Mouse (Mus musculus): ENCODE results near the gene Mef2d. TPM values are rescaled to one million over a fixed set of nuclear protein-coding genes. Genes with fewer than 3 reads are reported as not detected.

Mef2d gene
- polyA plus RNA-seq, 1 experiment: 60.2 TPM

DNA sequence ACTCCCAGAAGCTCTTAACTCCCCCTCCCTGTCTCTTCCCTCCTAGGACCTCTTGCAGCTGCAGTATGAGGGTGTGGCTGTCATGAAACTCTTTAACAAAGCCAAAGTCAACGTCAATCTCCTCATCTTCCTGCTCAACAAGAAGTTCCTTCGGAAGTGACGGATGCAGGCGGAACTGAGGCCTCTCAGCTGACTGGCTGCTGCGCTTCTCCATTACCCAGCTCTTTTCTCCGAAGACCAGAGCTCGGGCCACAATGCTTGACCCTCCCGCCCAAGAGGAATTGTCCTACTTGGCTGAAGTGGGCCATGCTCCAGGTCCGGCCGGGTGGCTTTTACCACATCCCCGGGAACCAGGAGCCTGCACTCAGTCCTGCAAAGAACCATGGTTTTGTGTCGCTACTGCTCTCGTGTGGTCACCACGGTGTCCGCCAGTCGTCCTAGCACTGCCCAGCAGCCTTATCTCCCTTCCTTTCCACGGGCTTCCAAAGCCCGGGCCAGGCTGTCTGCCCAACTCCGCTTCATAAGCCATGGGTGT, 22.0 kb upstream of the Mef2d start:
- H3K9me3 ChIP-seq: no peaks in the 10 kb centered on the region
- H3K36me3 ChIP-seq (replicated peaks; ENCODE audit: low read length): peaks cover 55% of the 10 kb centered on the region
- H3K4me1 ChIP-seq: peaks cover 11% of the 10 kb centered on the region
- peak overlapping the region; percentile 36 for H3K4me3 ChIP-seq (replicated peaks)
- TF ChIP-seq FLI1 (IDR thresholded peaks at IDR 0.05; ENCODE audit: low read length) (no peak), GATA1 (IDR thresholded peaks at IDR 0.05; ENCODE audit: borderline replicate concordance, low read length) (no peak)
- no peaks in the 10 kb centered on the region for H3K27me3 ChIP-seq (replicated peaks)

DNA sequence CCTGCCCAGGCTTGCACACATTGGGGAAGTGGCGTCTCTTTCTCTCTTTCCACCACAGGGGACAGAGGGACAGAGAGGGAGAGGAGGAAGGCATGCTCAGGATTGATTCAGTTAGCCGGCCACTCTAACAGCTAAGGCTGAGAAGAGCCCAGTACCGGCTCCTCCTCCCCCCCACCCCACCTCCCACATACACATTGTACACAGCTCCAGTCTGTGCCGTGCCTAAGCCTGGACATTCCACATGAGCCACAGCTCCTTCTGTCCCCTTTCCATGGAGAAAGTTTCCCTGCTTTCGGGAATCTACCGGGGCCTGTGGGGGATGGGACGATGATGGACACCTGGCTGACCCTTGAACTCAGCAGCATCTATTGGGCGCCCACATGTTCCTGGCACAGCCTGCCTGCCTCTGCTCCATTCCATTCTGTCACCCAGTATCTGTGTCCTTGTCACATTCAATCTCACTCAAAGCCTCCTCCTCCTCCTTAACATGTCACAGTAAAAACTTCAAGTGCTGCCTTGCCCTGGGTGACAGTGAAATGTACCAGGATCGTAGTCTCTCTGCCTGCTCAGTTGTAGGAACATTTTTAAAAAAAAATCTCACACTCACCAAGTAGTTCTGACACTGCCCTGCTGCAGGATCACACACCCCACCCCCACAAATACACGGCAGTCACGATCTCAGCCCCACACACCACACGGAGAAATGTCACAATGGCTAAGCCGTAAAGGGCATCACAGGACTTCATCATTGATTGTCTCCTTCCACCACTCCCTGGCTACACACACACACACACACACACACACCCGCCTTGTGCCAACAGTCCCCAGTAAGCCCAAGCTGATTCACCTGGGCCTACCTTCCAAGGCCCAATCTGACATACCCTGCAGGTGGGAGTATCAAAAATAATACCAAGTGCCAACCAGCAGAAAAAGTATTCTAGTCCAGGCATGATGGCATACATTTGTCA, 20.7 kb upstream of the Mef2d start:
- no peaks in the 10 kb centered on the region for H3K27me3 ChIP-seq (replicated peaks)
- H3K4me3 ChIP-seq (replicated peaks): no peak overlapping the region
- H3K9me3 ChIP-seq: no peaks in the 10 kb centered on the region
- TF ChIP-seq GATA1 (IDR thresholded peaks at IDR 0.05; ENCODE audit: borderline replicate concordance, low read length): no peak
- no peak for TF ChIP-seq FLI1 (IDR thresholded peaks at IDR 0.05; ENCODE audit: low read length)
- peaks cover 44% of the 10 kb centered on the region for H3K36me3 ChIP-seq (replicated peaks; ENCODE audit: low read length)
- peaks cover 11% of the 10 kb centered on the region for H3K4me1 ChIP-seq

DNA sequence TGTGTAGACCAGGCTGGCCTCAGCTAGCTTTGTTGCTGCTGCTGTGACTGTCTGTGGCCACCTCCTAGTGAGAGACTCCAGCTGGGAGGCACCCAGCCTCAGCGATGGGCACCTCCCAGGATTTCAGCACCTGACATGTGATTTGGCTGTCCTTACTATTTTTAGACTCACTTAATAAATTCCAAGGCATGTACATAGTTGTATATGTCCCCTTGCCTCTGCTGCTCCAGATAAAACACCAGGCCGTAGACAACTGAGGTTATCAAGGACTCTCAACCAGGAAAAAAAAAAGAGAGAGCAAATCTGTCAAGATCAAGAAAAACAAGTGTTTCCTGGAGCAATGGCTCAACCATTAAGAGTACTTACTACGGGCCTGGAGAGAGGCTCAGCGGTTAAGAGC, 17.0 kb upstream of the Mef2d start:
- H3K4me3 ChIP-seq (replicated peaks): no peak overlapping the region
- H3K36me3 ChIP-seq (replicated peaks; ENCODE audit: low read length): peaks cover 12% of the 10 kb centered on the region

DNA sequence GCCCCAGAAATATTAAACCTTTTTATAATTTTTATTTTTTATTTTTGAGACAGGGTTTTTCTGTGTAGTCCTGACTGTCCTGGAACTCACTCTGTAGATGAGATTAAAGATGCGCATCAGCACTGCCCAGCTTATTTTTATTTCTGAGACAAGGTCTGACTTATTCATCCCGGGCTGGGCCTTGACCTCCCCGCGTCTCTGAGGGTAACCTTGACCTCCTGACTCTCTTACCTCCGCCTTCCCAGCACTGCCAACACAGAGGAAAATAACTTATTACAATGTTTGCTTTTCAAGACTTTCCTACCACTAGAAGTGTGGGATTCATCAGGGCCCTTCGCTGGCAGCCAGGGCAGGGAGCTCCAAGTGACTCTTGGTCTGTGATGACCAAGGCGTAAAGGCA, 16.0 kb upstream of the Mef2d start:
- Histone ChIP-seq H3K4me1 (peaks cover 15% of the 10 kb centered on the region), H3K36me3 (replicated peaks; ENCODE audit: low read length) (peaks cover 3% of the 10 kb centered on the region), H3K4me3 (replicated peaks) (no peak overlapping the region), H3K27me3 (replicated peaks) (no peaks in the 10 kb centered on the region), H3K9me3 (no peaks in the 10 kb centered on the region)
- TF ChIP-seq GATA1 (IDR thresholded peaks at IDR 0.05; ENCODE audit: borderline replicate concordance, low read length) (no peak), FLI1 (IDR thresholded peaks at IDR 0.05; ENCODE audit: low read length) (no peak)

More for the DNA sequence above, 17.0 kb upstream of the Mef2d start:
- H3K9me3 ChIP-seq: no peaks in the 10 kb centered on the region
- no peak for TF ChIP-seq FLI1 (IDR thresholded peaks at IDR 0.05; ENCODE audit: low read length)
- TF ChIP-seq GATA1 (IDR thresholded peaks at IDR 0.05; ENCODE audit: borderline replicate concordance, low read length): no peak
- no peaks in the 10 kb centered on the region for H3K27me3 ChIP-seq (replicated peaks)
- H3K4me1 ChIP-seq: peaks cover 20% of the 10 kb centered on the region

DNA sequence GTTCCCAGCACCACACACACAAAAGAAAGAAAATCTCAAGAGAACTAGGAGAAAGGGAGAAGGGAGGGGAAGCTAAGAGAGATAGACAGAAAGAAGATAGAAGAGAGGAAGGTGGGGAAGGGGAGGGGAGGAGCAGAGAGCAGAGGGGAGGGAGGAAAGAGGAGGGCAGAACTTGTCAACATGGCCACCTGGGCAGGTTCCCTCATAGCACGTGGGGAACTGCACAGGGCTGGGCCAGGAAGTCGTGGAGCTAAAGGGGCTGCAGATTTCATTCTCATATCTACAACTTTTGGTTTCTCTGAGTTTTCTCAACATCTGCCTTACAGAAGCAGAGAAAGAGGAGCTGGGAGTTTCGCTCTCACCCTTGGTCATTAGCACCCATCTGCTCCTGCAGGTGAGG, 14.5 kb upstream of the Mef2d start:
- TF ChIP-seq GATA1 (IDR thresholded peaks at IDR 0.05; ENCODE audit: borderline replicate concordance, low read length) (no peak), FLI1 (IDR thresholded peaks at IDR 0.05; ENCODE audit: low read length) (no peak)
- Histone ChIP-seq H3K27me3 (replicated peaks) (no peaks in the 10 kb centered on the region), H3K9me3 (no peaks in the 10 kb centered on the region), H3K36me3 (replicated peaks; ENCODE audit: low read length) (no peaks in the 10 kb centered on the region), H3K4me1 (peaks cover 23% of the 10 kb centered on the region), H3K4me3 (replicated peaks) (no peak overlapping the region)

DNA sequence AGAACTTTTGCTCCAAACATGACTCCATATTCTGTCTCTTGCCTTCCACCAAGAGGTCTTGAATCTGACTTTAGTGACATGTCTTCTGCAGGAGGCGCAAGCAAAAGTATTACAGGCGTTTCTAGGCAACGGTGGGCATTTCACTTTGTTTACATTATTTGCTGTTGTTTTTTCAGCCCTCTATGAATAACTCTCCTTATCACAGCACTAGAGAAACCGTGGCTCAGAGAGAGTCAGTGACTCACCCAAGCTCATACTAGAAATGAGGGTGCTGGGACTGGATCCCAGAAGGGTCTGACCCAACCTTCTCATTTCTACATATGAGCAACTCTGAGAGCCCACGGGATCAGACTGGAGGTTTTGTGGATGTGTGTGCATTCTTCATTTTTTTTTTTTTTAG, 14.1 kb upstream of the Mef2d start:
- TF ChIP-seq GATA1 (IDR thresholded peaks at IDR 0.05; ENCODE audit: borderline replicate concordance, low read length): no peak
- TF ChIP-seq FLI1 (IDR thresholded peaks at IDR 0.05; ENCODE audit: low read length): no peak
- H3K36me3 ChIP-seq (replicated peaks; ENCODE audit: low read length): no peaks in the 10 kb centered on the region
- peaks cover 27% of the 10 kb centered on the region for H3K4me1 ChIP-seq
- no peaks in the 10 kb centered on the region for H3K27me3 ChIP-seq (replicated peaks)
- no peak overlapping the region for H3K4me3 ChIP-seq (replicated peaks)
- H3K9me3 ChIP-seq: no peaks in the 10 kb centered on the region

DNA sequence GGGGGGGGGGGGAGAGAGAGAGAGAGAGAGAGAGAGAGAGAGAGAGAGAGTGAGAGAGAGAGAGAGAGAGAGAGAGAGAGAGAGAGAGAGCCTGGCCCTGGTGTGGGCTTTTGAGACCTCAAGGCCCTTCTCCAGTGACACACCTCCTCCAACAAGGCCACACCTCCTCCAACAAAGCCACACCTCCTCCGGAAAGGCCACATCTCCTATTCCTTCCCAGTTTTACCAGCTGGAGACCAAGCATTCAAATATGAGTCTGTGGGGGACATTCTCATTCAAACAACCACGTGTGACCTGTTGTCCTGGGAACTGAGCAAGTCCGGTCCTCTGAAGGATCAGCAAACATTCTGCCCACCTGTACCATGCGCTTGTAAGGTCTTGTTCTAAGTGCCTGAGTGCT, 13.2 kb upstream of the Mef2d start:
- Histone ChIP-seq H3K4me3 (replicated peaks) (no peak overlapping the region), H3K27me3 (replicated peaks) (no peaks in the 10 kb centered on the region), H3K36me3 (replicated peaks; ENCODE audit: low read length) (no peaks in the 10 kb centered on the region), H3K4me1 (peaks cover 33% of the 10 kb centered on the region), H3K9me3 (no peaks in the 10 kb centered on the region)
- TF ChIP-seq FLI1 (IDR thresholded peaks at IDR 0.05; ENCODE audit: low read length) (no peak), GATA1 (IDR thresholded peaks at IDR 0.05; ENCODE audit: borderline replicate concordance, low read length) (no peak)

DNA sequence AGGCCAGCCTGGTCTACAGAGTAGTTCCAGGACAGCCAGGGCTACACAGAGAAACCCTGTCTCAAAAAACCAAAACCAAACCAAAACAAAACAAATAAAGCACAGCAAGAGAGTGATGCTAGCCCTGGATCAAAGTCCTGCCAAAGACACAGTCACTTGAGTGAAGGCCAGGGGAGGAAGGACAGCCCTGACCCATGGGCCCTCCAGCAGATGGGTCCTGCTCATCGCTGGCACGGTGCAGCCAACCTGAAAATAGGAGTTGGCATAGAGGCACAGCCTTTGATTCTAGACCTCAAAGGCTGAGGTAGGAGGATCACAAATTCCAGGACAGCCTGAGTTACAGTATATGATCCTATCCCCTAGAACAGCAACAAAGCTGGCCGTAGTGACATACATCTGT, 11.1 kb upstream of the Mef2d start:
- TF ChIP-seq FLI1 (IDR thresholded peaks at IDR 0.05; ENCODE audit: low read length) (no peak), GATA1 (IDR thresholded peaks at IDR 0.05; ENCODE audit: borderline replicate concordance, low read length) (no peak)
- Histone ChIP-seq H3K36me3 (replicated peaks; ENCODE audit: low read length) (no peaks in the 10 kb centered on the region), H3K9me3 (0 out of 2 replicates have a peak, but pooled peaks cover 4% of the 10 kb centered on the region), H3K4me3 (replicated peaks) (no peak overlapping the region), H3K27me3 (replicated peaks) (no peaks in the 10 kb centered on the region), H3K4me1 (peaks cover 40% of the 10 kb centered on the region)

DNA sequence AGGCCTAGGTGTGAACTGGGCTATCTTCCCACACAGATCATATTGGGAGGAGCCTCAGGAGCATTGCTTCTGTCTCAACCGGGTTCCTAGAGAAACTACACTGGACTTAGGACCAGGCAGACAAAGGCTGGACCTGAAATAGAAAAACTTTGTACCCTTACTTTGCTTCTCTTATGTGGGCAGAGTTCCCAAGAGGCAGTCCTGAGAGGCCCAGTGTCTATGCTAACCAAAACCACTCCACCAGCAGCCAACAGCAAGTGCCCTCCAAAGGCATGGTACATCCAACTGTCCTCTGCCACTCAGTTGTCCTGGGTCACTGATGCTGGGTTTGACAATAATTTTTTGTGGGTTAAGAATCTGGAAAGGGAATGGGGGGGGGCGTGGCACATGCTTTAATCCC, 9.7 kb upstream of the Mef2d start:
- Histone ChIP-seq H3K4me1 (peaks cover 46% of the 10 kb centered on the region), H3K4me3 (replicated peaks) (no peak overlapping the region), H3K36me3 (replicated peaks; ENCODE audit: low read length) (no peaks in the 10 kb centered on the region), H3K27me3 (replicated peaks) (no peaks in the 10 kb centered on the region), H3K9me3 (0 out of 2 replicates have a peak, but pooled peaks cover 4% of the 10 kb centered on the region)
- TF ChIP-seq FLI1 (IDR thresholded peaks at IDR 0.05; ENCODE audit: low read length): no peak
- TF ChIP-seq GATA1 (IDR thresholded peaks at IDR 0.05; ENCODE audit: borderline replicate concordance, low read length): no peak

DNA sequence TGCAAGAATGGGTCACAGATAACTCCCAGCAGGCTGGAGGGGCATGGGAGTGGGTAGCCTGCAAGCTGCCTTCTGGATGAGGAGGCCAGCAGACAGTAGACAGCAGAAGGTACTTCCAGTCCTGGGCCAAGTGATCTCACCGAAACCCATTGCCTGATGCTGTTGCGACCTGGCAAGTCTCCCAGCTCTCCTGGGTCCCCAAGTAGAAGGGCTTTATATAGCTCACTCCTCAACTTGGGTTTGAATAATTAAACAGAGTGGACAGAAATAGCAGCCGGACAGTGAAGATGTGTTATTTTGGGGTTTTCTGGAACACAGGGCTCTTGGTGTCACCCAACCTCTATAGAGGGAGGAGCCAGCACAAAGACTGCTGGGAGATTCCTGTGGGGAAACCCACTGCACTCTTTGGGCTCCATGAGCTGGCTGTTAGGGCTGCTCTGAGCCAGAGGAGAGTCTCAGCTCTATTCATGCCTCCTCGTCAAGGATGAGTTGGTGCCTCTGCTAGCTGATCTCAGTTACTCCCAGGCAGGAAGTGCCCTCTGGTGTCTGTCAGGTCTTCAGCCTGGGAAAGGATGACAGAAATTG, 8.9 kb upstream of the Mef2d start:
- H3K4me1 ChIP-seq: peaks cover 42% of the 10 kb centered on the region
- no peaks in the 10 kb centered on the region for H3K36me3 ChIP-seq (replicated peaks; ENCODE audit: low read length)
- H3K27me3 ChIP-seq (replicated peaks): no peaks in the 10 kb centered on the region
- TF ChIP-seq FLI1 (IDR thresholded peaks at IDR 0.05; ENCODE audit: low read length) (no peak), GATA1 (IDR thresholded peaks at IDR 0.05; ENCODE audit: borderline replicate concordance, low read length) (no peak)
- H3K4me3 ChIP-seq (replicated peaks): peak overlapping the region; percentile 80
- H3K9me3 ChIP-seq: 0 out of 2 replicates have a peak, but pooled peaks cover 4% of the 10 kb centered on the region
